ENCODE assay signal across 13 mouse cellular contexts in the genomic region with DNA sequence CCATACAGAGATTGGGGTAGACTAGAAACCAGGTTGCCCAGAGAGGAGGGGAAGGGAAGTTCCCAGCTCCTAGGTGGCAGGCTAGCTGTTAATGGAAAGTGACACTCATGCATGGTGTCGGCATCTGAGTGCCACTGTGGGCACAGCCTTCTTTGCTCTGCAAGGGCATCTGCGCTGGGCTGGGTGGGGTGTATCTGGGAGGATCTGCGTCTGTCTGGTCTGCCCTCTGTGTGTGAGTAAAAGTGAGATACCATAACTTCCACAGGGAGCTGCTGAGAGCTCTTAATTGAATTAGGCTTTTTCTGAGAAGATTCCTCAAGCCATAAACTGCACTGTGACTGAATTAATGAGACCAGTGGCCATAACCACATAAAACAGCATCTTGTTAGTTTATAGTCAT. TPM values are rescaled to one million over a fixed set of nuclear protein-coding genes. Genes with fewer than 3 reads are reported as not detected.
DNase-seq lines count a peak whose midpoint lies in the region; ATAC-seq and TF ChIP-seq lines count a peak whose summit lies in the region.
"Had no signal": no experiment of that assay in that cellular context is flagged by ENCODE, and none has a peak within 500 bp of the region (broad histone marks: within the 10 kb centered on the region; RNA-seq: fewer than 3 reads in every experiment).

No protein-coding gene starts in this region.

- no peak for TF ChIP-seq CTCF in G1E (IDR thresholded peaks at IDR 0.05; ENCODE audit: low read depth, low read length)
- TF ChIP-seq CTCF in embryonic fibroblast, embryonic 13.5 days (IDR thresholded peaks at IDR 0.05; ENCODE audit: borderline replicate concordance, insufficient read depth, low read length) = no peak

- H3K9ac ChIP-seq in kidney, embryonic 15.5 days = no peak overlapping the region

- H3K27me3 ChIP-seq in kidney, embryonic 15.5 days = no peaks in the 10 kb centered on the region
- no peaks in the 10 kb centered on the region for H3K27me3 ChIP-seq in G1E (ENCODE audit: insufficient read depth, low read length)
- H3K27me3 ChIP-seq: hindbrain, embryonic 13.5 days had no signal

- H3K27ac ChIP-seq in kidney, embryonic 15.5 days = peak overlapping the region; percentile 20; the same call in 1 of the 2 replicates
- H3K27ac ChIP-seq in embryonic fibroblast, embryonic 13.5 days (ENCODE audit: insufficient read depth, low read length) = peak overlapping the region; percentile 44
- H3K27ac ChIP-seq: hindbrain, embryonic 13.5 days had no signal

- ATAC-seq in kidney, embryonic 15.5 days (replicated peaks; ENCODE audit: low FRiP score) = no peak
- ATAC-seq in G1E (ENCODE audit: extremely low read depth, insufficient number of reproducible peaks, low FRiP score, poor library complexity, severe bottlenecking) = no peak
- peak; percentile 69 for ATAC-seq in megakaryocyte progenitor cell, adult 5-6 weeks (replicated peaks; ENCODE audit: poor library complexity)
- ATAC-seq: midbrain, embryonic 16.5 days had no signal

- no peak overlapping the region for H3K4me2 ChIP-seq in kidney, embryonic 15.5 days
- H3K4me2 ChIP-seq: hindbrain, embryonic 13.5 days had no signal

- no peaks in the 10 kb centered on the region for H3K9me3 ChIP-seq in kidney, embryonic 15.5 days (replicated peaks)
- no peaks in the 10 kb centered on the region for H3K9me3 ChIP-seq in G1E (replicated peaks)
- H3K9me3 ChIP-seq: hindbrain, embryonic 13.5 days had no signal

- WGBS in kidney, embryonic 15.5 days = 58% methylated on average over 3 of the region's 3 CpGs

- H3K4me3 ChIP-seq in kidney, embryonic 15.5 days (replicated peaks) = no peak overlapping the region
- H3K4me3 ChIP-seq in G1E (ENCODE audit: low read depth, low read length) = peak overlapping the region; percentile 45; the same call in 1 of the 2 replicates
- H3K4me3 ChIP-seq in embryonic fibroblast, embryonic 13.5 days (ENCODE audit: insufficient read depth, low read length) = no peak overlapping the region
- H3K4me3 ChIP-seq: hindbrain, embryonic 13.5 days had no signal

- DNase-seq in kidney, postnatal 14 days = no peak
- DNase-seq in G1E (ENCODE audit: low spot score) = no peak
- no peak for DNase-seq in adrenal gland, adult 8-10 months
- DNase-seq in spleen, adult 18-20 months = no peak
- DNase-seq: cerebellum, postnatal 36 days; heart, adult 11 months; kidney, postnatal 36 days; left cerebral cortex, postnatal 4 days had no signal

- TF ChIP-seq POLR2A in embryonic fibroblast, embryonic 13.5 days (IDR thresholded peaks at IDR 0.05; ENCODE audit: low read depth, low read length) = no peak

- H3K36me3 ChIP-seq in kidney, embryonic 15.5 days = peaks cover 7% of the 10 kb centered on the region; the same call in 1 of the 2 replicates
- H3K36me3 ChIP-seq in G1E (replicated peaks) = peaks cover 62% of the 10 kb centered on the region

- H3K4me1 ChIP-seq in kidney, embryonic 15.5 days = peaks cover 46% of the 10 kb centered on the region
- peaks cover 66% of the 10 kb centered on the region for H3K4me1 ChIP-seq in G1E (ENCODE audit: insufficient read depth, low read depth, low read length)
- peaks cover 32% of the 10 kb centered on the region for H3K4me1 ChIP-seq in embryonic fibroblast, embryonic 13.5 days (ENCODE audit: control insufficient read depth, insufficient read depth, low read length)

RNA-seq across cellular contexts. Expression of gene Slc9a1, which starts 10.4 kb away (rescaled TPM):
- 7.5 and 8.3 TPM in 2 replicates for polyA plus RNA-seq in kidney, embryonic 15.5 days (2015; fragmentation: Nextera tagmentation; extraction: Ambion mirVana)
- total RNA-seq in G1E (2014; fragmentation: Nextera tagmentation) (27.3 and 30.2 TPM in 2 replicates), G1E (2017) (5.3 and 7.3 TPM in 2 replicates)
- polyA plus RNA-seq in G1E (2012) = 37.0 and 44.6 TPM in 2 replicates
- polyA plus RNA-seq in embryonic fibroblast, embryonic 13.5 days (2011; ENCODE audit: insufficient read length, low read depth, missing spikeins) = 26.2 and 34.7 TPM in 2 replicates
- 15.1 and 16.1 TPM in 2 replicates for total RNA-seq in megakaryocyte progenitor cell, adult 5-6 weeks (2015)
- total RNA-seq in megakaryocyte progenitor cell, adult 5-6 weeks (2017) = 6.3 and 7.3 TPM in 2 replicates
- 10 to 100 TPM; 50.3 to 83.2 (median 63.5) TPM for total RNA-seq in adrenal gland, adult 8-10 months (2022)

RNA-seq across cellular contexts. Expression of gene Wdtc1, which starts 26.6 kb away (rescaled TPM):
- polyA plus RNA-seq in kidney, embryonic 15.5 days (2015; fragmentation: Nextera tagmentation; extraction: Ambion mirVana) = 12.0 and 13.1 TPM in 2 replicates
- total RNA-seq in G1E (2014; fragmentation: Nextera tagmentation) (24.5 and 32.3 TPM in 2 replicates), G1E (2017) (6.9 and 7.1 TPM in 2 replicates)
- polyA plus RNA-seq in G1E (2012) = 53.4 and 61.4 TPM in 2 replicates
- 21.2 and 21.7 TPM in 2 replicates for polyA plus RNA-seq in embryonic fibroblast, embryonic 13.5 days (2011; ENCODE audit: insufficient read length, low read depth, missing spikeins)
- 10.3 and 10.6 TPM in 2 replicates for total RNA-seq in megakaryocyte progenitor cell, adult 5-6 weeks (2015)
- 7.6 and 8.7 TPM in 2 replicates for total RNA-seq in megakaryocyte progenitor cell, adult 5-6 weeks (2017)
- 10 to 100 TPM; 49.0 to 73.2 (median 60.2) TPM for total RNA-seq in adrenal gland, adult 8-10 months (2022)
